Mouse (Mus musculus) left cerebral cortex, postnatal 14 days (tissue): ENCODE data around the gene Kremen2. TPM values are rescaled to one million over a fixed set of nuclear protein-coding genes. Genes with fewer than 3 reads are reported as not detected.
A peak's percentile ranks its signal among the peaks of the same experiment; 100 is the strongest.

Experiments
- DNase-seq, 2 experiments: peaks; one replicate each; pipeline ENCODE4 v3.0.0; 2021 to 2022; ENCODE audit warnings: low spot score in 2 of 2, mixed read lengths in 1 of 2
- intact Hi-C: fragments of 180-260 bp; cut with DNase I; formaldehyde crosslinking; loops from one replicate; pipeline ENCODE4 v1.15.1; 2025
- total RNA-seq, 2 experiments: library from RNA; stranded (reverse); gene quantifications; 2 replicates each; pipeline ENCODE4 v1.2.3; 2021

Gene Kremen2
- total RNA-seq, 2 experiments from 2014 or later: 0.40 to 0.48 TPM

DNA sequence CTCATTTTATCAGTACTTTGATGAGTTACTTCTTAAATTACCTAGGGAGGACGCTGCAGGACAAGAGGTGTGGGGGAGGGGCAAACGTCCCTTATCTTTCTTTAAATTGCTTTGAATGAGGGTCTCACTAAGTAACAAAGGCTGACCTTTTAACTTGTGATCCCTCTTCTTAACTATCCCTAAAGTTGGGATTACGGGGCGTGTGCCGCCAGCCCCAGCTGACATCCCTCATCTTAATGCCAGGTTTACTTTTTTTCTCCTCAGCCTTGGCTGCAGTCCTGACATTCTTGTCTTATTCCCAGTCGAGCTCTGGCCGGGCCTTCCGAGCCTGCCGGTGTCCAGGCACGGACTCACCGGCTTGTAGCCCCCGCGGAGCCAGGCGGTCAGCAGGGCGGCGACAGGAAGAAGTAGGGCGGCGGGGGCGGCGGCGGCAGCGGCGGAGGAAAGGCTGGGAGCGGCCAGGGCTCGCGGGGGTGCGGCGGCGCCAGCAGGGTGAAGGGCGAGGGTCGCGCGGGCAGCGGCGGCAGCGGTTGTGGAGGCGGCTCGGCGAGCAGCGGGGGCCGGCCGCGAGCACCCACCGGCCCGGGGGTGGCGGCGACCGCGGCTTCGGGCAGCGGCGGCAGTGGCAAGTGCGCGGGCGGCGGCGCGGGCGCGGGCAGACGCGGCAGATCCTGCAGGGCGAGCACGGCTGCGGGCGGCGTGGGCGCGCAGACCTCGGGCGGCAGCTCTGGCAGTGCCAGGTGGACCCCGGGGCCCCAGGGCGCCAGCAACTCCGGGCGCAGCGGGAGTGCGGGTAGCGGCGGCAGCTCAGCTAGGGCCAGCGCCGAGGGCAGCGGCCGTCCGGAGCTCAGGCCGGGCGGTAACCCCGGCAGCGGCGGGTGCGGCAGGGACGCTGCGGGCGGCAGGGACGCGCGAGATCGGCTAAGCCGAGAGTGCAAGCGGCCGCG, 46.2 kb downstream of the Kremen2 start:
- intact Hi-C loops: loop anchor here (5.0 kb wide), 1 partner anchor 37 kb away; the partner anchor contains the start of gene Bicdl2
- DNase-seq: peak in 1 of 2 experiments; percentile 34

DNA sequence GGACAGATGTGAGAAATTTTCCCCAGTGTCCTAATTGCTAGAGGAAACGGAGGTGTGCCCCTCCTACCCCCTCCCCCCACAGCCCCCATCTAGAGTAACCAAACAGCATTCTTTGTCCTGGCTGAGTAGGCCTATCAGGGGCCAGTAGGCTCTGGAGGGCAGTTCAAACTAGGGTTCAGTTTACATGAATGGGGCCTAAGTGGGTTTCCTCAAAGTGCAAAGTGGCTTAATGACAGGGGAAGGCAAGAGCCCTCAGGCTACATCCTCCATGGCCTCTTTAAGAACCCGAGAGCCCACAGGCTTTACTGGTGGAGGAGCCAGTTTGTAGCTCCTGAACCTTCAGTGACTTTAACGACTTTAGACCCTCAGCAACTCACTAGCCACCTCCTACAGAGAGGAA, 49.8 kb downstream of the Kremen2 start:
- no peak for DNase-seq
- intact Hi-C loops: no loop called here

DNA sequence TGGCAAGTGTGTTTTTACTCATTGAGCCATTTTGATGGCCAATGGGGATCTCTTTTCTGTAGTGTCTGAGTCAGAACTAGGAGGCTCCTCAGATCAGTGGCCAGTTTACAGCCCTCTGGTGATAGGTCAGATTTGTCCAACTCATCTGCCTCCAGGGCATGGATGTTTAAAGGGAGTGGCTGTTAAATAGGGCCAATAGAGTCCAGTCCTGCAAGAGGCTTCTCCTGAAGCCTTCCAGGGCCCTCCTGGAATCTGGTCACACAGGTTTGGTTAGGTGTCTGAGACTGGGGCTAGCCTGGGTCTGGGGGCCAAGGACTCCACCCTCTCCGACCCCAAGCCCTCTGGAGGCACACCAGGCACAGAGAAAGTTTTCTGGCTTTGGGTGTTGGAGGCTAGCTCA, 51.1 kb downstream of the Kremen2 start:
- DNase-seq: no peak
- intact Hi-C loops: no loop called here

Other genes starting within 250 kb of the Kremen2 start
- 1 to 10 TPM; 6.6 to 6.8 TPM for gene Zfp213, start 181.6 kb downstream of the Kremen2 start, total RNA-seq
- 10 to 100 TPM; 28.3 to 29.0 TPM for gene Zfp13, start 146.3 kb downstream of the Kremen2 start, total RNA-seq
- not detected for gene Zscan10, start 145.0 kb downstream of the Kremen2 start, total RNA-seq
- 1 to 10 TPM; 1.1 to 1.2 TPM for gene Mmp25, start 100.6 kb downstream of the Kremen2 start, total RNA-seq
- gene Bicdl2, start 85.3 kb downstream of the Kremen2 start, total RNA-seq: not detected
- gene Hcfc1r1, start 72.2 kb downstream of the Kremen2 start, total RNA-seq: 100 to 1,000 TPM; 137 to 143 TPM
- 1 to 10 TPM; 8.2 to 8.9 TPM for gene Thoc6, start 72.0 kb downstream of the Kremen2 start, total RNA-seq
- gene Tnfrsf12a, start 68.4 kb downstream of the Kremen2 start, total RNA-seq: 1 to 10 TPM; 6.3 to 9.6 TPM
- gene Cldn6, start 66.6 kb downstream of the Kremen2 start, total RNA-seq: not detected
- under 1 TPM in 1 of 2 experiments, not detected in 1; 0.23 TPM for gene Cldn9, start 61.8 kb downstream of the Kremen2 start, total RNA-seq
- under 1 TPM in 1 of 2 experiments, not detected in 1; 0.37 TPM for gene 1520401A03Rik, start 23.1 kb downstream of the Kremen2 start, total RNA-seq
- 1 to 10 TPM; 3.3 to 5.7 TPM for gene Pkmyt1, start 19.5 kb downstream of the Kremen2 start, total RNA-seq
- gene Paqr4, start 5.0 kb downstream of the Kremen2 start, total RNA-seq: 10 to 100 TPM; 54.2 to 56.8 TPM
- 100 to 1,000 TPM; 173 to 185 TPM for gene Flywch1, start 25.8 kb upstream of the Kremen2 start, total RNA-seq
- 10 to 100 TPM; 25.7 to 30.1 TPM for gene Flywch2, start 40.2 kb upstream of the Kremen2 start, total RNA-seq
- gene Srrm2, start 44.7 kb upstream of the Kremen2 start, total RNA-seq: 100 to 1,000 TPM; 573 to 599 TPM
- 100 to 1,000 TPM; 334 to 397 TPM for gene Elob, start 83.3 kb upstream of the Kremen2 start, total RNA-seq
- gene Prss33, start 90.2 kb upstream of the Kremen2 start, total RNA-seq: not detected
- gene Prss32, start 98.0 kb upstream of the Kremen2 start, total RNA-seq: 1 to 10 TPM in 1 of 2 experiments, not detected in 1; 1.1 TPM
- gene Prss41, start 98.3 kb upstream of the Kremen2 start, total RNA-seq: 1 to 10 TPM; 1.9 to 2.2 TPM
- gene Prss21, start 122.2 kb upstream of the Kremen2 start, total RNA-seq: not detected
- not detected for gene Dcpp1, start 135.0 kb upstream of the Kremen2 start, total RNA-seq
- gene Dcpp2, start 135.0 kb upstream of the Kremen2 start, total RNA-seq: not detected
- gene Dcpp3, start 171.6 kb upstream of the Kremen2 start, total RNA-seq: not detected
- gene Sbp, start 195.8 kb upstream of the Kremen2 start, total RNA-seq: not detected
- not detected for gene Sbpl, start 209.4 kb upstream of the Kremen2 start, total RNA-seq
- under 1 TPM; 0.48 to 0.93 TPM for gene Prss30, start 234.7 kb upstream of the Kremen2 start, total RNA-seq